Mouse (Mus musculus): ENCODE data around the gene Vps52. TPM values are rescaled to one million over a fixed set of nuclear protein-coding genes. Genes with fewer than 3 reads are reported as not detected.

Gene Vps52
- polyA plus RNA-seq, 1 experiment from 2014 or later: 51.3 TPM

Other genes with a start within 250 kb of the Vps52 start
- 29.5 and 33.1 TPM in 2 replicates for gene March2, start 237.1 kb upstream of the Vps52 start, polyA plus RNA-seq (2016; fragmentation: Nextera tagmentation; extraction: Ambion mirVana)
- 338 and 346 TPM in 2 replicates for gene Rab11b, start 195.3 kb upstream of the Vps52 start, polyA plus RNA-seq (2016; fragmentation: Nextera tagmentation; extraction: Ambion mirVana)
- 21.4 and 22.4 TPM in 2 replicates for gene Angptl4, start 174.0 kb upstream of the Vps52 start, polyA plus RNA-seq (2016; fragmentation: Nextera tagmentation; extraction: Ambion mirVana)
- gene Kank3, start 145.3 kb upstream of the Vps52 start, polyA plus RNA-seq (2016; fragmentation: Nextera tagmentation; extraction: Ambion mirVana): 22.7 and 27.9 TPM in 2 replicates
- 848 and 864 TPM in 2 replicates for gene Rps28, start 131.2 kb upstream of the Vps52 start, polyA plus RNA-seq (2016; fragmentation: Nextera tagmentation; extraction: Ambion mirVana)
- 439 and 441 TPM in 2 replicates for gene Ndufa7, start 131.2 kb upstream of the Vps52 start, polyA plus RNA-seq (2016; fragmentation: Nextera tagmentation; extraction: Ambion mirVana)
- gene Cd320, start 112.7 kb upstream of the Vps52 start, polyA plus RNA-seq (2016; fragmentation: Nextera tagmentation; extraction: Ambion mirVana): 86.6 and 89.0 TPM in 2 replicates
- not detected in 2 replicates for gene Gm7029, start 82.0 kb upstream of the Vps52 start, polyA plus RNA-seq (2016; fragmentation: Nextera tagmentation; extraction: Ambion mirVana)
- gene Kifc1, start 65.2 kb upstream of the Vps52 start, polyA plus RNA-seq (2016; fragmentation: Nextera tagmentation; extraction: Ambion mirVana): 6.6 and 8.1 TPM in 2 replicates
- gene Platr17, start 50.7 kb upstream of the Vps52 start, polyA plus RNA-seq (2016; fragmentation: Nextera tagmentation; extraction: Ambion mirVana): 0.19 and 0.39 TPM in 2 replicates
- gene Daxx, start 46.4 kb upstream of the Vps52 start, polyA plus RNA-seq (2016; fragmentation: Nextera tagmentation; extraction: Ambion mirVana): 85.9 and 90.8 TPM in 2 replicates
- 14.1 TPM in 2 replicates for gene Tapbp, start 39.9 kb upstream of the Vps52 start, polyA plus RNA-seq (2016; fragmentation: Nextera tagmentation; extraction: Ambion mirVana)
- gene Zbtb22, start 39.9 kb upstream of the Vps52 start, polyA plus RNA-seq (2016; fragmentation: Nextera tagmentation; extraction: Ambion mirVana): 21.2 and 23.2 TPM in 2 replicates
- gene Rgl2, start 26.3 kb upstream of the Vps52 start, polyA plus RNA-seq (2016; fragmentation: Nextera tagmentation; extraction: Ambion mirVana): 39.3 and 46.7 TPM in 2 replicates
- 239 and 242 TPM in 2 replicates for gene Pfdn6, start 15.5 kb upstream of the Vps52 start, polyA plus RNA-seq (2016; fragmentation: Nextera tagmentation; extraction: Ambion mirVana)
- 56.1 and 59.6 TPM in 2 replicates for gene Wdr46, start 15.2 kb upstream of the Vps52 start, polyA plus RNA-seq (2016; fragmentation: Nextera tagmentation; extraction: Ambion mirVana)
- 3.3 and 3.7 TPM in 2 replicates for gene B3galt4, start 4.3 kb upstream of the Vps52 start, polyA plus RNA-seq (2016; fragmentation: Nextera tagmentation; extraction: Ambion mirVana)
- 1,596 and 1,663 TPM in 2 replicates for gene Rps18, start 189 bp downstream of the Vps52 start, polyA plus RNA-seq (2016; fragmentation: Nextera tagmentation; extraction: Ambion mirVana)
- 51.2 and 51.8 TPM in 2 replicates for gene H2-K1, start 44.5 kb downstream of the Vps52 start, polyA plus RNA-seq (2016; fragmentation: Nextera tagmentation; extraction: Ambion mirVana)
- 11.4 and 12.4 TPM in 2 replicates for gene Ring1, start 68.9 kb downstream of the Vps52 start, polyA plus RNA-seq (2016; fragmentation: Nextera tagmentation; extraction: Ambion mirVana)
- 95.4 and 96.4 TPM in 2 replicates for gene H2-Ke6, start 72.2 kb downstream of the Vps52 start, polyA plus RNA-seq (2016; fragmentation: Nextera tagmentation; extraction: Ambion mirVana)
- 203 and 206 TPM in 2 replicates for gene Slc39a7, start 75.9 kb downstream of the Vps52 start, polyA plus RNA-seq (2016; fragmentation: Nextera tagmentation; extraction: Ambion mirVana)
- gene Rxrb, start 76.0 kb downstream of the Vps52 start, polyA plus RNA-seq (2016; fragmentation: Nextera tagmentation; extraction: Ambion mirVana): 44.5 and 48.3 TPM in 2 replicates
- gene Col11a2, start 83.6 kb downstream of the Vps52 start, polyA plus RNA-seq (2016; fragmentation: Nextera tagmentation; extraction: Ambion mirVana): 0.74 and 0.75 TPM in 2 replicates
- 0.12 and 0.43 TPM in 2 replicates for gene H2-Oa, start 136.5 kb downstream of the Vps52 start, polyA plus RNA-seq (2016; fragmentation: Nextera tagmentation; extraction: Ambion mirVana)
- gene H2-DMa, start 163.7 kb downstream of the Vps52 start, polyA plus RNA-seq (2016; fragmentation: Nextera tagmentation; extraction: Ambion mirVana): 4.5 and 6.9 TPM in 2 replicates
- gene Brd2, start 166.8 kb downstream of the Vps52 start, polyA plus RNA-seq (2016; fragmentation: Nextera tagmentation; extraction: Ambion mirVana): 121 and 134 TPM in 2 replicates
- 0.16 and 0.26 TPM in 2 replicates for gene H2-DMb2, start 187.5 kb downstream of the Vps52 start, polyA plus RNA-seq (2016; fragmentation: Nextera tagmentation; extraction: Ambion mirVana)
- gene H2-DMb1, start 197.3 kb downstream of the Vps52 start, polyA plus RNA-seq (2016; fragmentation: Nextera tagmentation; extraction: Ambion mirVana): 0.24 and 0.81 TPM in 2 replicates
- 1.4 and 1.7 TPM in 2 replicates for gene Tap1, start 231.7 kb downstream of the Vps52 start, polyA plus RNA-seq (2016; fragmentation: Nextera tagmentation; extraction: Ambion mirVana)
- 0.79 and 1.3 TPM in 2 replicates for gene Psmb9, start 232.0 kb downstream of the Vps52 start, polyA plus RNA-seq (2016; fragmentation: Nextera tagmentation; extraction: Ambion mirVana)
- 1.2 and 1.3 TPM in 2 replicates for gene Psmb8, start 241.9 kb downstream of the Vps52 start, polyA plus RNA-seq (2016; fragmentation: Nextera tagmentation; extraction: Ambion mirVana)
- gene Tap2, start 247.7 kb downstream of the Vps52 start, polyA plus RNA-seq (2016; fragmentation: Nextera tagmentation; extraction: Ambion mirVana): 0.18 and 0.60 TPM in 2 replicates